Mouse (Mus musculus) cerebral cortex, adult 2 months (tissue): ENCODE measurements around the gene Gm20449.

Experiments
- WGBS: fragments of 180-500 bp; shearing (Covaris S2); methylation state at CpG from one replicate; pipeline ENCODE4 v1.1.7; 2018; 5-methylcytosine and 5-hydroxymethylcytosine counted together

The Gm20449 gene

GRCm38 (mm10) chr7:41499389-41500049 is at the start of gene Gm20449, which contains the start of gene AW146154:
Gene Gm20449, minus strand, starts transcription at chr7:41499417.
Gene AW146154, minus strand, starts transcription at chr7:41499890.
- WGBS = 0% methylated on average over 18 of the region's 18 CpGs

GRCm38 (mm10) chr7:41512672-41513071 is 13.5 kb upstream of the Gm20449 start:
- WGBS = 85% methylated on average over 3 of the region's 3 CpGs

- 16% methylated on average over 1 of the region's 1 CpGs for WGBS
Observed at GRCm38 (mm10) chr7:41512207-41512606, 13.0 kb upstream of the Gm20449 start.

- WGBS = 64% methylated on average over 1 of the region's 1 CpGs
Observed at GRCm38 (mm10) chr7:41502402-41502801, 3.2 kb upstream of the Gm20449 start.

GRCm38 (mm10) chr7:41500151-41500934 is 1.1 kb upstream of the Gm20449 start:
- 19% methylated on average over 22 of the region's 22 CpGs for WGBS

GRCm38 (mm10) chr7:41499018-41499388 is 214 bp downstream of the Gm20449 start:
- 0% methylated on average over 6 of the region's 6 CpGs for WGBS

GRCm38 (mm10) chr7:41498464-41498863 is 753 bp downstream of the Gm20449 start:
- 77% methylated on average over 4 of the region's 4 CpGs for WGBS

- WGBS = 100% methylated on average over 2 of the region's 2 CpGs
Observed at GRCm38 (mm10) chr7:41497871-41498270, 1.3 kb downstream of the Gm20449 start.

- 17% methylated on average over 10 of the region's 10 CpGs for WGBS
Observed at GRCm38 (mm10) chr7:41451864-41452263, 47.4 kb downstream of the Gm20449 start.

- 83% methylated on average over 1 of the region's 1 CpGs for WGBS
Observed at GRCm38 (mm10) chr7:41448596-41448995, 50.6 kb downstream of the Gm20449 start, which contains the start of gene Vmn2r57. Gene Vmn2r57, minus strand, starts transcription at chr7:41448696.

GRCm38 (mm10) chr7:41394130-41394529 is 105.1 kb downstream of the Gm20449 start:
- WGBS = 67% methylated on average over 4 of the region's 4 CpGs

- WGBS = under 1% methylated on average over 25 of the region's 25 CpGs
Observed at GRCm38 (mm10) chr7:41393048-41393971, 105.9 kb downstream of the Gm20449 start, which contains the start of gene AI987944. Gene AI987944, minus strand, starts transcription at chr7:41393379.
